Mouse (Mus musculus) layer of hippocampus, adult 8-10 months (tissue): ENCODE results near the gene Dcp1b. TPM values are rescaled to one million over a fixed set of nuclear protein-coding genes. Genes with fewer than 3 reads are reported as not detected.

Source experiments
- DNase-seq, 2 experiments: peaks; one replicate each; pipeline ENCODE4 v3.0.0; 2022; ENCODE audit warnings: low spot score in 2 of 2
- total RNA-seq, 4 experiments: library from RNA; stranded (reverse); gene quantifications; 2 replicates each; pipeline ENCODE4 v1.2.4; 2022

The Dcp1b gene
- total RNA-seq = 10 to 100 TPM; 18.7 to 25.1 (median 19.6) TPM

DNA sequence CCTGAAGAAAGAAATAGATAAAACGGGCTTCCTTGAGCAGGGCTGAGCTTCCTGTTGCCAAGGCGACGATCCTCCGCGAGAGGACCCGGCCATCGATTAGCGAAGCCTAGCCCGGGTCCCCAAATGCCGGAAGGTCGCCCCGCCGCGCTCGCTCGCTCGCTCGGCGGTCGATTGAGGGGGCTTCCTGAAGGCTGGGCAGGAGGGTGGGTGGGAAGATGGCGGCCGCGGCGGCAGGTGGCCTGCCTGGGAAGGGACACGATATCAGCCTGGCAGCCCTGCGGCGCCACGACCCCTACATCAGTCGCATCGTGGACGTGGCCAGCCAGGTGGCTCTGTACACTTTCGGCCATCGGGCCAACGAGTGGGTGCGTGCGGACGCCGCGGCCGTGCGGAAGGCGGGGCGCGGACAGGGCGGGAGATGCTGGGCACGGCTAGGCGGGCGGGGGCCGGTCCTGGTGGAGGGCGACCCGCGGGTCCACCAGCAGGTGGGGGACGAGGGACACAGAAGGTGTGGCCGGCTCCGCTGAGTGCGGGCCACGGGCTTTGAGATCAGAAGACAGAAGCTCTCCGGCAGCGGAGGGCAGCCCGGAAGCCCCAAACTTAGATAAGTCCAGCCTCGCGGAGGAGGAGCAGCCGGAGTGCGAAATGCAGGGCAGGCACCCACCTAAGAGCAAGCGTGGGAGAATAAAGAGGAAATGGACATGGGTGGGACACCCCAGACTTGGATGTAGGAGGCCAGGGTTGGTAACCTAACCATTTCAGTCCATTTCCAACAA is at the start of gene Dcp1b:
Gene Dcp1b (plus strand): TSS at position 176 of the 776 bp plus-strand sequence.
- DNase-seq = peak; percentile 73 to 84

DNA sequence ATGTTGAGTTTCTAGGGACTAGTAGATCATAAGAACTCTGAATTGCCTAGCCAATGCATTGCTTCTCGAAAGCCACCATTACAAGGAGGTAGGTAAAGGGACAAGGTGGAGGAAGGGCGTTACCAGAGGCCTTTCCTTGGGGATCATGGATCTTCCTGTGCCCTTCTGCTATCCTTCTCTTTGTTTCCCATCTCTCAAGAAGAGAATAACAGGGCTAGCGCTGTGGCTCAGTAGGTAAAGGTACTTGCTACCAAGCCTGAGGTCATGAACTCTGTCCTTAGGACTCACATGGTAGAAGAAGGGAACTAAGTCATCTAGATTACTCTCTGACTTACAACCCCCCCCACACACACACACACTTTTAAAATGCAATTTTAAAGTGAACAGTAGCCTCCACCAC is 48.1 kb upstream of the Dcp1b start:
- no peak for DNase-seq

GRCm38 (mm10) chr6:119128076-119128475 is 47.0 kb upstream of the Dcp1b start:
- DNase-seq = no peak

DNA sequence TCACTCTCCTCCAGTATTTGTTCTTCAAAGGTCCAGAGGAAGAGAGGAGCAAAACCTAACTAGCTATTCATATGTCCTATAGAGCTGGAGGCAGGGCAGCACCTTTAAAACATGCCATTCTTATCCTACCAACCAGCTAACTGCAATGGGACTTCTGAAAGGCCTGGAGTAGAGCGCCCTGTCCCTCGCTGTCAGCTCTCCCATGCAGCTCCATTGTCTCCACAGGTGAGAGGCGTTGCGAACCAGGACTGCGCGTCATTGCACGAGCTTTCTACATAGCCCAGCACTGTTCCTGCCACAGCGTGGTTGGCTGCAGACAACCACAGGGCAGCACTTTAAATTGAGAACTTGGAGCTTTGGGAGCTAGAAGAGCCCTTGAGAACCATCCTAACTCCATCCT is 46.5 kb upstream of the Dcp1b start:
- DNase-seq = no peak

GRCm38 (mm10) chr6:119129664-119130063 is 45.4 kb upstream of the Dcp1b start:
- no peak for DNase-seq

DNA sequence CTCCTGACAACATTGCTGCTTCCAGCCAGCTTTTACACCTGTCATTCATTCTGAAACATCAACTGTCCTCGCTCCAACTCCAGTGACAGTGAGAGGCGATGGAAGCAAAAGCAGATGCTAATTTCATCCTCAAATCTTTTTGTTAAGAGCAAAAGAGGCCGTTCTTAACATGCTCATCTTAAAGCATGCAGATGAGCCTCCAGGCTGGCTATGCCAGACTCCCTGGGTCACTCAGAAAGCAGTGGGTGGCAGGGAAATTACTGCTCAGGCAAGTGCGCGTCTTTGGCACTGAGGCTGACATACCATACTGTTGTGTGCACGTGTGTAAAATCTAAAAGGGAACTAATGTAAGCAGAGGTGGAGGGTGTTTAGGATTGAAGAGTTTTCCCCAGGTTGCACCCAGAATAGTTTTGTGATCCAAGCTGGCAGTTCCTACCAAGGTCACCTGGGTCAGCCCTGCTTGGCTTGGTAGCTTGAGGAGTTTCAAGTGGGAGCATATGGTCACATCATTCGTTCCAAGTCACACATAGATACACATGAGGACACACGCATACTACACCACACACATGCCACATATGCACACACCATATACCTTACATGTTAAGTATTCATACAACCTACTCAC is 42.8 kb upstream of the Dcp1b start:
- no peak for DNase-seq

GRCm38 (mm10) chr6:119132863-119133262 is 42.2 kb upstream of the Dcp1b start:
- no peak for DNase-seq

- no peak for DNase-seq
These were observed 37.3 kb upstream of the Dcp1b start for GRCm38 (mm10) chr6:119137768-119138167.

DNA sequence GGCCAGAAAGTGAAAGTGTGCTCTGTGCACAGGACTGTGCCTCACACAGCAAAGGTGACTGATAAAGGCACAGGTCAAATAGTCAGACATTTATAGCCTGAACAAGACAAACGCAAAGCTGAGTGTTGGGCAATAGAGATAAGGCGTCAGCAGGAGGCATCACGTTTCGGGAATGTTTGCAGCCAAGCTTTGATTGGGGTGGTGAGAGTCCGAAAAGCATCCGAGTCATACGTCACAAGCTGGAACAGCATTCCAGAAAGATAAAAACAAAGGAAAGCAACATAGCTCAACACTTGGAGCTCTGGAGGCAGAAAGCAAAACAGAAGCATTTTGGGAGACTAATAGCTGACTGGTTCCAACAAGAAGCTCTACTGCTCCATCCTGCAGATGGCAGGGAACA is 35.5 kb upstream of the Dcp1b start:
- no peak for DNase-seq

DNA sequence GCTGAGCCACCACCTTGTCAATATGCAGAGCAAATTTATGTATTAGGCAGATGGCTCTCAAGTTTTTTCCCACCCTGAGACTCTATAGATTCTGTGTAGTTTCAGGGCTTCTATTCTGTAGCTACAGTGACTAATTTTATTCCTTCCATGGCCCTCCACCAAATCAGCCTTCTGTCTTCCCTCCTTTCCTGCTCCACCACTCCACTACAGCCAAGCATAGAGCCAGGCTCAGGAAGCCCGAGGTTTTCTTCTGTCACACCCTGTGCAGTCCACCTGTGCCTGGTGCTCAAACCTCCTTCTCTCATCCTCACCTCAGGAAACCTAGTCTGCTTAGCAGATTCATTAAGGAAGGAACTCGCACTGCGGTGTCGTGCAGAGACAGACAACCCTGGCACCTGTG is 29.9 kb upstream of the Dcp1b start:
- no peak for DNase-seq

DNA sequence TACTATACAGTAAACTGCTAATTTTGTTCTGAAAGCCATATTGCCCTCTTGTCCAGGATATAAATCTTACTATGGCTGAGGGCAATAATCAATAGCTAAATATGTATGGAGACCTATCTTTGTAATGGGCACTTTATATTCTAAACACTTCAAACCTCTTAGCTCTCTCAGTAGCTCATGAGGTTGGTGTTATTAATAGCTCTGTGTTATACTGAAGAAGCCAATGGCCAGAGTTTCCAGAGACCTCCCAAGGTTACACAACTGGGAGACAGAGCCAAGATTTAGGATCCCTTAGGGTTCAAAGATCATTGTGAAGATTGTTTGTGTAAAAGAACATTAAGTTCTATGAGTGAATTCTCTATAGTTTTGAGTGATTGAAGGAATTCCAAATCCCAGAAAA is 9.4 kb upstream of the Dcp1b start:
- no peak for DNase-seq

DNA sequence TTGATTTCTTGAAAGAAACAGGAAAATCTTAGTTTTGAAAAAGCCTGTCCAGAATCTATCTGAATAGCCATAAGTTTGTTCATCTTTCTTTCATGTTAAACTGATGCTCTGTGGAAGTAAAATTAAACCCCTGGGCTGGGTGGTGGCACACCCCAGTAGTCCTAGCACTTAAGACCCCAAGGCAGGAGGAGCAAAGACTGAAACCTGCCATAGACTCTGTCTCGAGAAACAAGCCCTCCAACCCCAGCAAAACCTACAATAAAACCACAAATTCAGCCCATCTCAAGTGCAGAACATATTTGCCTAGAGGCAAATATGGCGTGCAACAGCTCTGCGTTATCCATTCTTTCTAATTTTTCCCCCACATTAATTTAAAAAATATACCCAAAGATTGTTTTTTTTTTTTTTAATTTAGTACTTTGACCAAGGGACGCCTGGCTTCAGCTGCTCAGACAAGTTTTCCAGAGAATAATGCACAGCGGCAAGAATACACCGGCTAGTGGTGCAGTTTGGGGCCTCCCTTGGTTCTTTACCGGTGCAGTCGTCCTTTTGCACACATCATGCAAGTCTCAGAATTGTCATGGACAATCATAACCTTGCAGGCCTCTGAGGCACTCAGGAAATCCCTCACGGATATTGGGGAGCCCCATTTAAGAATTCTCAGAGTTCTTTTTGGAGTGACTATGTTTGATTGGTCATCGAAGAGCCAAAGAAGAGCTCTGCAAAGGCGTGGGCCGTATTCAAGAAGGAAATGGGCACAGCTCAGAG is 562 bp upstream of the Dcp1b start:
- DNase-seq = no peak

GRCm38 (mm10) chr6:119176103-119176502 is 1.1 kb downstream of the Dcp1b start:
- no peak for DNase-seq

- no peak for DNase-seq
These were observed 2.0 kb downstream of the Dcp1b start for GRCm38 (mm10) chr6:119177101-119177500.

- DNase-seq = no peak
These were observed 5.1 kb downstream of the Dcp1b start for GRCm38 (mm10) chr6:119180188-119180587.

GRCm38 (mm10) chr6:119182211-119182610 is 7.2 kb downstream of the Dcp1b start:
- no peak for DNase-seq

DNA sequence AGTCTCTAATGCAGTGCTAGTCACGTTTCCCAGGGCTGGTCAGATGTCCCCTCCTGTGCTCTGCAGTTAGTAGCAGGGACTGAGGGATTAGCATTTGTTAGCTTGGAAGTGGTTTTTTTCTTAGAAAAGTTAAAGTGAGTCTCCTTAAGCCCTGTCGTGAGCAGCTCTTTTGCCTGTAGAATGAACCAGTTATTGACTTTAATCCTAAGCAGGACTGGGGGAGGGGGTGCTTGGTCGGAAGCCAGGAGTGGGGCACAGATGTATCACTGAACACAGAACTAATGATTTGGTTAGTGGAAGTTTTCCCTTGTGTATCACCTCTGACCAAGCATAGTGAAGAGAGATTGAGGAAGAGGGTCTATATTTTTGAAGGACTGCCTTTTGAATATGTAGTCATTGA is 8.7 kb downstream of the Dcp1b start:
- no peak for DNase-seq

GRCm38 (mm10) chr6:119186658-119187057 is 11.6 kb downstream of the Dcp1b start:
- DNase-seq = peak in 1 of 2 experiments; percentile 17

- no peak for DNase-seq
These were observed 12.6 kb downstream of the Dcp1b start for GRCm38 (mm10) chr6:119187631-119188030.

DNA sequence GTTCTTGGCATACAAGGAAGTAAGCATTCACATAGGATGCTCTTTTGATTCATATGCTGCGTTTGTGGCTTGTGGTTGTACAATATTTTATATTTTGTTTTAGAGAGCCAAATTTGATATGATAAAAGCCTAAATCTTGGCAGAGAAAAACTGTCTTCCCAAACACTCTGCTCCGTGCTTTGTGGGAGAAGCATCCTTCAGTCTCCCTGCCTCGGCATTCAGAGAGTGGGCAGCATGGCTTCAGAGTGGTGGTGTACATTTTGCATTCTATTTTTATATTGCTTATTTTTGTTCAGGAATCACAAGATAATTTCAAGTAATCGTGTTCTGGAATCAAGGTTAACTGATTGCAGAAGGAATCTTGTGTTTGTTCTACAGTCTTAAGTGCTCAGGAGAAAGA is 16.4 kb downstream of the Dcp1b start:
- DNase-seq = no peak

- DNase-seq = no peak
These were observed 18.6 kb downstream of the Dcp1b start for GRCm38 (mm10) chr6:119193571-119194154.

DNA sequence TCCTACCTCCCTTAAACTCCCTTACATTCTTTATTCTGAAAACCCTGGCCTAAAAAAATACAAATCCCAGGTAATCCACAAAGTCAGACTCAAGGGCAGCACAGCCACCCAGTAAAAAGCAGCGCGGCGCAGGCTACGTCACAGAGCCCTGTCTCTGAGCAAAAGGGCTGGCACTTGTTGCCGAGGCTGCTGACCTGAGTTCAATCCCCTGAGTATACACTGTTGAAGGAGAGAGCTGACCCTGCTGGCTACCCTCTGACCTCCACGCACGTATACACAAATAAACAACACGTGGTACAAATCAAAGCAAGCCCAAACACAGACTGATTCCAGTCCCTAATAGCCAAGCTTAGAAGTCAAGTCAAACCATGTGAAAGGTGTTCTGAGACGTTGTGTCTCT is 19.1 kb downstream of the Dcp1b start:
- DNase-seq = no peak
